Mouse (Mus musculus) 3134 (cell line): Measurements from ENCODE around the gene Hist1h1c.
"Not testable (repeated sequence)": the region's sequence is repeated elsewhere in the genome, so short reads cannot be mapped to it uniquely, and the experiment has no call there.

Experiments
- DNase-seq: peaks from one replicate; pipeline ENCODE4 v3.0.0-alpha.2; 2011; ENCODE audit warnings: low spot score; ENCODE audit not compliant: insufficient read length; ENCODE audit errors: extremely low read depth

Hist1h1c gene

GRCm38 (mm10) chr13:23738677-23739068, at the start of gene Hist1h1c:
Hist1h1c (plus strand) TSS chr13:23738808.
- peak; percentile 98 for DNase-seq

GRCm38 (mm10) chr13:23688956-23689355, 49.7 kb upstream of the Hist1h1c start:
- DNase-seq = no peak

DNA sequence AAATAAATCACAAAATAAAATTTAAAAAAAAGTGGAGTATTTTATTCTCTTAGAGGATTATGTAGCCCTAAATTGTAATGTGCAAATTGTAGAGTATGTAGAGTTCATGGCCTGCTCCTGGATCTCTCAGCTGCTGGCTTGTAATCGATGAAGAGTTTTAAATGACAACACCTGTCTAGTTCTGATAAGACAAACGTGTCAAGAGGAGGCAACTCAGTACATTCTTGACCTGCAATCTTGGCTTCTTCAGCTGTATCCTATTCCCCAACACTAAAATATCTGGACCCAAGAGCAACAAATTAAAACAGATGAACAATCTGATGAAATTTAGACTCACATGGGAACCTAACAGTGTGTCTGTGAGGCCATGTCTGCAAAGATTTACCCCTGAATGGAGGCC, 49.1 kb upstream of the Hist1h1c start:
- DNase-seq = no peak

DNA sequence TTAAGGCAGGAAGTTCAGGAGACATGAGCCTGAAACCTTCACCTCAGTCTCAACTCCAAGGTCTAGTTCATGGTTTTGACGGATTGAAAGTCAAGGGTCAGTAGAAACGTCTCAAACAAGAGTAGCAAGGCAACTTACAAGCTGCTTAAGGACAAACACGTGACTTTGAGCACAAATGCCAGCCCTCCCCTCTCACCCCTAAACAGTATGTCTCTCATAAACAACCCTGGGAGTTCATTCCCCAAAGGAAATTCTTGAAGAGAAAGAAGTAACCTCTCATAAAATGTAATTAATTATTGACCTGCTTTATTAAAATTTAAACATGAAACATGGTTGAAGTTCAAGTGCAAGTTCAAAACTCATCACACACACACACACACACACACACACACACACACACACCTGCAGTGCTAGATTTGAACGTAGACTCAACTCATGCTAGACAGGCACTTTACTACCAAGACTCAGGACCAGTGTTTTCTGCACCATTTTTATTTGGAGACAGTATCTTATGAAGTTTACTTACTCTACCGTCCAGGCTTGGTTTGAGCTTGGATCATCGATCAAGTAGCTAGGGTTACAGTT, 44.7 kb upstream of the Hist1h1c start:
- DNase-seq = no peak

GRCm38 (mm10) chr13:23694956-23695355, 43.7 kb upstream of the Hist1h1c start:
- DNase-seq = no peak

- no peak for DNase-seq
Measured at GRCm38 (mm10) chr13:23695514-23695913, 43.1 kb upstream of the Hist1h1c start, which contains the start of gene Hist1h1t. Hist1h1t (plus strand) TSS chr13:23695814.

- peak; percentile 32 for DNase-seq
Measured at GRCm38 (mm10) chr13:23696061-23696474, 42.5 kb upstream of the Hist1h1c start.

DNA sequence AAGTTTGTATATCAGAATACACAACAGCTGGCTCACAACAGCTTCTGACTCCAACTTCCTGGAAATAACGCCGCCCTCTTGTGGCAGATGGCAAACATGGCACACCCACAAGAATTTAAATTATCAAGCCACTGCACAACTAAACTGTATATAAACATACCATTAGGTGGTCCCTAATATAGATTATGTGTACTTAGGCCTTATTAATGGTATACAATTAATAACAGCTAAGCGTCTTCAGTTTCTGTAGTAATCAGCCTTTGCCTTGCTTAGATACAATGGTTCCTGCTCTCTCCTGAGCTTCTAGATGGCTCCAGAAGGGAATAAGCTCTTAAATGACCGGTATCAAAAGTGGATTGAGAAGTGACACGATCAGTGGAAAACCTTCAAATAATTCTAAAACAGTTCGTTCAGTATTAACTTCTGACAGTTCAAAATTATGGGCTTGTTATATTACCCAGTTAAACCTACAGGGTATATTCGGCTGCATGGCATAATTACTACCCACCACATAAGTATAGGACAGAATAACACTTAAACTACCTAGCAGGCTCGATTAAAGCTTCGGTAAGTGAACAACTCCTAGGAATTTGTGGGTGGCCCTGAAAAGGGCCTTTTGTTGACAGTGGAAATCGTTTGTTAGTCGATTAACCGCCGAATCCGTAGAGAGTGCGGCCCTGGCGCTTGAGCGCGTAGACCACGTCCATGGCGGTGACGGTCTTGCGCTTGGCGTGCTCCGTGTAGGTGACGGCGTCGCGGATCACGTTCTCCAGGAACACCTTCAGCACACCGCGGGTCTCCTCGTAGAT, 40.9 kb upstream of the Hist1h1c start:
- DNase-seq = peak; percentile 88

DNA sequence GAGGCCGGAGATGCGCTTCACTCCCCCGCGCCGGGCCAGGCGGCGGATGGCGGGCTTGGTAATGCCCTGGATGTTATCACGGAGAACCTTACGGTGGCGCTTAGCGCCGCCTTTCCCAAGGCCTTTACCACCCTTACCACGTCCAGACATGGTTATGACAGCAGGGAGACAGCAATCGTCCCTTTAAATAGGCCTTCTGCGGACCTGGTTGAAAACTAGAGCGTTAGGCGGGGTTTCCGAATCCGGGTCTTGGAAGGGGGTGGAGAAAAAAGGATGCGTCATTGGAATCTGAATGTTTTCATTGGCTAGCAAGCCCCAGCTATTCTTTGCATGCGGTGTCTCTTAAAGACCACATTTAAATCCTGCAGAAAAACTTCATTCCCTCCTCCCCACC, 40.3 kb upstream of the Hist1h1c start, which contains the start of gene Hist1h4c:
Hist1h4c (minus strand) TSS at position 155 of the 394 bp plus-strand sequence.
- DNase-seq = peak; percentile 96

- DNase-seq = no peak
Measured at GRCm38 (mm10) chr13:23698996-23699395, 39.6 kb upstream of the Hist1h1c start.

GRCm38 (mm10) chr13:23699767-23700166, 38.8 kb upstream of the Hist1h1c start:
- no peak for DNase-seq

DNA sequence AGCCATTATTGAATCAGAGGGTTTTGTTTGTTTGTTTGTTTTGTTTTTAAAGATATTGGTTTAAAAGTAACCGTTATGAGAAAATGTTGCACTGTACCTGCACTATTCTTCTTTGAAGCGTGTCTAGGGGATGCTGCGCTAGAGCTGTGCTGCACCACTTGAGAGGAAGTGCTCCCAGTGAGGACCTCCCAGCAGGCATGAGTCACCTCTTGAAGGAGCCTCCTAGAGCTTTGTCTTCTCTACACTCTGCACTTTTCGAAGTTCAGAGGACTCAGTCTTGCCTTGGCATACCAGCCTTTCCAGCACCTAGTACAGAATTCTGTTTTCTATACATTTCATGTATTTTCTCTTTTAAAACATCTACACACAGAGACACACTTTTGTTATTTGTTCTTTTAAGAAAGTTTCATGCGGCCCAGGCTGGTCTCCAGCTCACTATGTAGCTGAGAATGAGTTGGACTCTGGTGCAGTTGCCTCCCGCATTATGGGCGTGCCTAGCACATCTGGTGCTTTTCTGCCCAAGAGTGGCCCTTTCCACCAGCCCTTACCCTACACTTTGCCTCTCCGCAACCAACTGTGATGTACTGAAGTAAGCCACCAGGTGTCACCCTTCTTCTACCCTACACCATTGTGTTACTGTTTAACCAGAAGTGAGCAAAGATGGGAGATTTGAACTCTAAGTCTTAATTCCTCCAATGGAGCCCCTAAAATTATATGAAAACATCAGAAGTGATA, 37.7 kb upstream of the Hist1h1c start:
- peak; percentile 65 for DNase-seq

DNA sequence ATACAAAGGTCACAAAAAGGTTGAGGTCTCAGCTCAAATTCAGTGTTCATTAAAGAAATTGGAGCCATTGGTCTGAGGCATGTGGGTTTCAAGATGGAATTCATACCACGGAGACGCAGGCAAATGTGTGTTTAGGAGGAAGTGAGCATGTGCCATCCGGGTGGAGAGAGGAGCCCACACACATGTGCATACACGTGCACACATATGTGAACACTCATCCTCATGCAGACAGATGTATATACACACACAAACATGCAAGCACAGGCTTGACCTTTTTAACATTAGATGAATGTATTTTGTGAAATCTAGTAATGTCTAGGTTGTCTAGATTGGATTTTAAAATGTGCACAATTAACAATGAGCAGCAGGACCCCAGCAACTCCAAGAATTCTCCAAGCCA, 36.4 kb upstream of the Hist1h1c start:
- no peak for DNase-seq

GRCm38 (mm10) chr13:23702801-23703200, 35.8 kb upstream of the Hist1h1c start:
- DNase-seq = not testable (repeated sequence)

DNA sequence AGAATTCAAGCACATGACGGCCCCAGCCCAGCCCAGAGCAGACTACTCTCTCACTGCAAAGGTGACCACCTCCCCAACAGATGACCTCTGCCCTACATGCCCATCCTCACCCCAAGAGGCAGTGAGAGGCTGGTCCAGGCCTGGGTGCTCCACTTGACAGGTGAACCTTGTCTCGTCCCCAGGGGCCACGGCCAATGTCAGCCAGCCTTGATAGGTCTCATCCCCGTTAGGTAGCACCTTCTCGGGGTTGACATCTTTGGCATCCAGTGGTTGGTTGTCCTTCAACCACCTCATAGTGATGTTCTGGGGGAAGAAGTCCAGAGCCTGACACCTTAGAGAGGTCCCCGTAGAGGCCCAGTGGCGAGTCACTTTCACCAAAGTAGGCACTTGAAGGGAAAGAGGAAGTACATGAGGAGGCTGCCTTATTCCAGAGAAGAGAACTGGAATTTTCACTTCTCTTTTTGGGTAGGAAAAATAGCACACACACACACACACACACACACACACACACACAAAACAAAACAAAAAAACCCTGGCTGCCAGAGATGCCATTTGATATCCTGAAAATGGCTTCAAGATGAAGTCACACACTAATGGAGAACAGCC, 32.8 kb upstream of the Hist1h1c start:
- no peak for DNase-seq

DNA sequence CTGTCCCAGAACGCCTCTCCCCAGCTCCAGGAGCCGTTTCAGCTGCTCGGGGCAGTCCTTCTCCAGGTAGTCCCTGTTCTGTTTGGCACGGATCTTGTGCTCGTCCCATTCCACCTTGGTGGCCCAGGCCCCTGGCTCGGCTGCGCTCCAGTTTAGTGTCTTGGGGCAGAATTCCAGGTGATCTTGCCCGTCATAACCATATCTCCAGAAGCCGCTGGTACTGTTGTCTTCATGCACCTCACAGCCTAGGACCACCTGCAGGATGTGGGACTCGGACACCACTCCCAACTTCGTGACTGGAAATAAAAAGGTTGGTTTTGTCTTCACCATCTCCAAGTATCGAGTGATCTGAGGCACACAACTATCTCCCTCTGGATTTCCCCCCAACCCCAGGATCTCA, 31.8 kb upstream of the Hist1h1c start:
- DNase-seq = no peak

- DNase-seq = no peak
Measured at GRCm38 (mm10) chr13:23708041-23708440, 30.6 kb upstream of the Hist1h1c start.

DNA sequence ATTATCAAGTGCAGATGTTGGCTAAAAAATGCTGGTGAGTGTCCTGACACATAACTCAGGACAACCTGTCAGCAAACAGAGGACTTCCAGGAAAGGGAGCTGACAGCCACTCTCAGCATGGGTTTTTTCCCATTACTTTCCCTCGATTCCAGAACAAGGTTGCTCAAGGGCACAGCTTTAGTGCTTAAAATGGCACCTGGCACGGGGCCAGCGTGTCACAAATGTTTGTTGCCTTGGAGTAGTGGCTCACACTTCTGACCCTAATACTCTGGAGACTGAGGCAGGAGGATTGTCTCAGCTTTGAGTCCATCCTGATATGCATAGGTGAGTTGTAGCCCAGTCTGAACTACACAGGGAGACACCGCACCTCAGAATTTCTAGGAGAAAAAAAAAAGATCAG, 30.0 kb upstream of the Hist1h1c start:
- DNase-seq = no peak

DNA sequence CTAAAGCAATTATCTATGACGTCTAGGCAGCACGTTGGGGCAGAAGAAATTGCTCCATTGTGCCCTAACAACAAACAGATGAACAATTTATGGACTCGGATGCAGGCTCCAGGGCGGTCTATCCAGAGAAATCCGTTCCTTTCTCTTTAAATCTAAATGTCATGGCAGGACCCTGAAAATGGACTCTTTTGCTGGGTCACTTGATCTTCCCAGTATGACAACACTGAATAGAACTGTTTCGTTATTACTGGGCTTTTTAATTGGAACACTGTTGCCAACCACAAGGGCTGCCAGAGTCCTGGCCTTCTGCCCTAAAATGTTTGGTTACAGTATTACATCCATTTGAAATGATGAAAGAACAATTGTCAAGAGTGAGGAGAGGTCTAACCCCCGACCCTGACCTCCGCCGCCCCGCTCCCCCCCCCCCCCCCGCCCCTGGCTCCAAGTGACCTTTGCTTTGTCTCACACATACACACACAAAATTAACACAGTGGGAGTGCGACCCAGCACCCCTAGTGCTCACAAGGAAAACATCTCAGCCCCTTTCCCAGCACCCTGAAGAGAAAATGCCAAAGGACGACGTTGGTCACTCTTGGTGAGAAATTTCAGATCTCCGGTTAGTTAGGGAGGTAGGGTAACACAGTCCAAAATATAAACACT, 28.8 kb upstream of the Hist1h1c start:
- DNase-seq = no peak

GRCm38 (mm10) chr13:23710374-23711089, 28.1 kb upstream of the Hist1h1c start, which contains the start of gene Hfe:
Hfe (minus strand) TSS chr13:23710854.
- DNase-seq = peak; percentile 79
